Mouse (Mus musculus): ENCODE data around the gene 1700123O20Rik.

- no peak for TF ChIP-seq CTCF (IDR thresholded peaks at IDR 0.05)
- no peak for TF ChIP-seq EP300 (IDR thresholded peaks at IDR 0.05)
Observed at GRCm38 (mm10) chr14:54705844-54706243, 19.8 kb downstream of the 1700123O20Rik start.

All from lung, postnatal 0 days (tissue).